11 mouse cellular contexts compared by ENCODE assay signal in the genomic region with DNA sequence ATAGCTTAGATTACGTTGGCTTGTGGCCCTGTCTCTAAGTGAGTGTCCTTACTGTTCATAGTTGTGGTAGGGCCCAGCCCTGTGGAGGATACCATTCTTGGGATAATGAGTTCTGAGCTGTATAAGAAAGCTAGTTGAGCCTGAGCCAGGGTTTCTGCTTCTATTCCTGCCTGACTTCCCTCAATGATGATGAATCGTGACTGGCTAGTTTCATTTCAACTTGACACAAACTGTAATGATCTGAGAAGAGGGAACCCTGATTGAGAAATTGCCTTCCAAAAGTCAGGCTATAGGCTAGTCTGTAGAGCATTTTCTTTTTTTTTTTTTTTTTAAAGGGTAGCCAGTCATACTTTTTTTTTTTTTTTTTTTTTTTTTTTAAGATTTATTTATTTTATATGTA. TPM values are rescaled to one million over a fixed set of nuclear protein-coding genes. Genes with fewer than 3 reads are reported as not detected.
DNase-seq lines count a peak whose midpoint lies in the region; ATAC-seq lines count a peak whose summit lies in the region.
"Had no signal": no experiment of that assay in that cellular context is flagged by ENCODE, and none has a peak within 500 bp of the region (broad histone marks: within the 10 kb centered on the region; RNA-seq: fewer than 3 reads in every experiment).

No protein-coding gene starts in this region.

- H3K4me3 ChIP-seq in heart, embryonic 11.5 days (ENCODE audit: low read depth, low read length): no peak overlapping the region
- no peak overlapping the region for H3K4me3 ChIP-seq in midbrain, embryonic 12.5 days
- H3K4me3 ChIP-seq in midbrain, embryonic 13.5 days (replicated peaks): no peak overlapping the region
- peak overlapping the region; percentile 73; the same call in 1 of the 2 replicates for H3K4me3 ChIP-seq in limb, embryonic 12.5 days (replicated peaks)
- no peak overlapping the region for H3K4me3 ChIP-seq in stomach, embryonic 16.5 days (replicated peaks; ENCODE audit: low read length)
- H3K4me3 ChIP-seq: hindbrain, embryonic 15.5 days had no signal

- H3K36me3 ChIP-seq in heart, embryonic 11.5 days (ENCODE audit: control insufficient read depth, insufficient read depth, low read length): peaks cover 11% of the 10 kb centered on the region
- H3K36me3 ChIP-seq in midbrain, embryonic 12.5 days: peaks cover 19% of the 10 kb centered on the region
- H3K36me3 ChIP-seq in midbrain, embryonic 13.5 days: peaks cover 19% of the 10 kb centered on the region
- peaks cover 24% of the 10 kb centered on the region for H3K36me3 ChIP-seq in limb, embryonic 12.5 days
- H3K36me3 ChIP-seq in stomach, embryonic 16.5 days (ENCODE audit: control insufficient read depth, insufficient read depth, low read length): peaks cover 13% of the 10 kb centered on the region

- peak overlapping the region; percentile 77; the same call in 1 of the 2 replicates for H3K4me2 ChIP-seq in heart, embryonic 11.5 days
- 0 out of 2 replicates have a peak overlapping the region, but pooled peaks have one; percentile 78 for H3K4me2 ChIP-seq in midbrain, embryonic 12.5 days (replicated peaks)
- no peak overlapping the region for H3K4me2 ChIP-seq in midbrain, embryonic 13.5 days (replicated peaks)
- peak overlapping the region; percentile 81; the same call in 1 of the 2 replicates for H3K4me2 ChIP-seq in limb, embryonic 12.5 days
- H3K4me2 ChIP-seq in stomach, embryonic 16.5 days (ENCODE audit: low read depth, low read length): peak overlapping the region; percentile 88; the same call in 1 of the 2 replicates

- H3K27me3 ChIP-seq in heart, embryonic 11.5 days (ENCODE audit: control insufficient read depth, insufficient read depth, low read length): no peaks in the 10 kb centered on the region
- no peaks in the 10 kb centered on the region for H3K27me3 ChIP-seq in midbrain, embryonic 12.5 days
- no peaks in the 10 kb centered on the region for H3K27me3 ChIP-seq in midbrain, embryonic 13.5 days
- no peaks in the 10 kb centered on the region for H3K27me3 ChIP-seq in limb, embryonic 12.5 days
- no peaks in the 10 kb centered on the region for H3K27me3 ChIP-seq in stomach, embryonic 16.5 days (ENCODE audit: control insufficient read depth, insufficient read depth, low read length)
- H3K27me3 ChIP-seq: hindbrain, embryonic 15.5 days had no signal

- no peak for DNase-seq in heart, postnatal 25 days (ENCODE audit: low spot score)
- DNase-seq in urinary bladder, postnatal 10 days (ENCODE audit: low spot score): no peak
- DNase-seq in cerebellum, postnatal 4 days (ENCODE audit: low spot score in 2 of 2): no peak
- DNase-seq: midbrain, embryonic 14.5 days had no signal

- H3K9ac ChIP-seq in heart, embryonic 11.5 days (ENCODE audit: low read depth, low read length): no peak overlapping the region
- H3K9ac ChIP-seq in midbrain, embryonic 12.5 days (replicated peaks): no peak overlapping the region
- no peak overlapping the region for H3K9ac ChIP-seq in midbrain, embryonic 13.5 days (replicated peaks)
- H3K9ac ChIP-seq in limb, embryonic 12.5 days (replicated peaks): no peak overlapping the region
- no peak overlapping the region for H3K9ac ChIP-seq in stomach, embryonic 16.5 days (ENCODE audit: low read length)
- H3K9ac ChIP-seq: hindbrain, embryonic 15.5 days had no signal

- H3K4me1 ChIP-seq in heart, embryonic 11.5 days (ENCODE audit: control insufficient read depth, insufficient read depth, low read length): no peaks in the 10 kb centered on the region
- H3K4me1 ChIP-seq in midbrain, embryonic 12.5 days: peaks cover 10% of the 10 kb centered on the region
- H3K4me1 ChIP-seq in midbrain, embryonic 13.5 days (replicated peaks): peaks cover 12% of the 10 kb centered on the region
- peaks cover 9% of the 10 kb centered on the region for H3K4me1 ChIP-seq in limb, embryonic 12.5 days (replicated peaks)
- peaks cover 9% of the 10 kb centered on the region; the same call in 1 of the 2 replicates for H3K4me1 ChIP-seq in stomach, embryonic 16.5 days (ENCODE audit: control insufficient read depth, insufficient read depth, low read length)

- no peak overlapping the region for H3K27ac ChIP-seq in heart, embryonic 11.5 days (ENCODE audit: low read depth, low read length)
- no peak overlapping the region for H3K27ac ChIP-seq in midbrain, embryonic 12.5 days (replicated peaks)
- no peak overlapping the region for H3K27ac ChIP-seq in midbrain, embryonic 13.5 days
- no peak overlapping the region for H3K27ac ChIP-seq in limb, embryonic 12.5 days
- no peak overlapping the region for H3K27ac ChIP-seq in stomach, embryonic 16.5 days (ENCODE audit: low read length)
- H3K27ac ChIP-seq: hindbrain, embryonic 15.5 days had no signal

- intact Hi-C loops in heart, postnatal 25 days (cut with DNase I): no loop called here

- ATAC-seq in heart, embryonic 11.5 days (replicated peaks; ENCODE audit: insufficient number of reproducible peaks, low FRiP score, low TSS enrichment): no peak
- no peak for ATAC-seq in midbrain, embryonic 12.5 days (ENCODE audit: low FRiP score, low read depth)
- ATAC-seq in midbrain, embryonic 13.5 days: no peak
- no peak for ATAC-seq in limb, embryonic 12.5 days (ENCODE audit: insufficient number of reproducible peaks, insufficient read depth, low FRiP score, low TSS enrichment, low read depth)
- ATAC-seq in stomach, embryonic 16.5 days (ENCODE audit: insufficient read depth, low FRiP score): no peak

- 93% methylated on average over 2 of the region's 2 CpGs for WGBS in heart, embryonic 11.5 days (ENCODE audit: insufficient replicate concordance)
- 98% methylated on average over 2 of the region's 2 CpGs for WGBS in midbrain, embryonic 12.5 days
- WGBS in midbrain, embryonic 13.5 days: 89% methylated on average over 2 of the region's 2 CpGs
- whole genome bisulfite sequencing in limb, embryonic 12.5 days: 81% methylated on average over 2 of the region's 2 CpGs
- 89% methylated on average over 2 of the region's 2 CpGs for WGBS in stomach, embryonic 16.5 days

- H3K9me3 ChIP-seq in heart, embryonic 11.5 days (replicated peaks; ENCODE audit: control insufficient read depth, low read length): no peaks in the 10 kb centered on the region
- no peaks in the 10 kb centered on the region for H3K9me3 ChIP-seq in midbrain, embryonic 12.5 days
- H3K9me3 ChIP-seq in midbrain, embryonic 13.5 days: no peaks in the 10 kb centered on the region
- no peaks in the 10 kb centered on the region for H3K9me3 ChIP-seq in limb, embryonic 12.5 days
- no peaks in the 10 kb centered on the region for H3K9me3 ChIP-seq in stomach, embryonic 16.5 days (replicated peaks; ENCODE audit: control insufficient read depth, low read length)
- H3K9me3 ChIP-seq: hindbrain, embryonic 15.5 days had no signal

RNA-seq across cellular contexts. Expression of gene Mtfr2, which starts 1.3 kb away (rescaled TPM):
- 1.5 and 2.1 TPM in 2 replicates for polyA plus RNA-seq in heart, embryonic 11.5 days (2014; fragmentation: Nextera tagmentation; extraction: Ambion mirVana)
- under 1 TPM in 1 of 2 experiments, not detected in 1; 0.16 TPM for total RNA-seq in heart, postnatal 25 days (2021)
- polyA plus RNA-seq in midbrain, embryonic 12.5 days (2016; fragmentation: Nextera tagmentation; extraction: Ambion mirVana): 1.7 TPM in 2 replicates
- 1.2 and 1.3 TPM in 2 replicates for polyA plus RNA-seq in midbrain, embryonic 13.5 days (2015; fragmentation: Nextera tagmentation; extraction: Ambion mirVana)
- 2.2 and 2.3 TPM in 2 replicates for polyA plus RNA-seq in limb, embryonic 12.5 days (2016; fragmentation: Nextera tagmentation; extraction: Ambion mirVana)
- polyA plus RNA-seq in stomach, embryonic 16.5 days (2015; fragmentation: Nextera tagmentation; extraction: Ambion mirVana): 1.5 and 1.6 TPM in 2 replicates
- total RNA-seq: gastrocnemius, adult 18-20 months had no signal

RNA-seq across cellular contexts. Expression of gene Bclaf1, which starts 36.6 kb away (rescaled TPM):
- polyA plus RNA-seq in heart, embryonic 11.5 days (2014; fragmentation: Nextera tagmentation; extraction: Ambion mirVana): 94.9 and 96.1 TPM in 2 replicates
- total RNA-seq in heart, postnatal 25 days (2021): 10 to 100 TPM; 45.5 to 58.2 TPM
- polyA plus RNA-seq in midbrain, embryonic 12.5 days (2016; fragmentation: Nextera tagmentation; extraction: Ambion mirVana): 170 and 173 TPM in 2 replicates
- 153 and 157 TPM in 2 replicates for polyA plus RNA-seq in midbrain, embryonic 13.5 days (2015; fragmentation: Nextera tagmentation; extraction: Ambion mirVana)
- polyA plus RNA-seq in limb, embryonic 12.5 days (2016; fragmentation: Nextera tagmentation; extraction: Ambion mirVana): 157 and 167 TPM in 2 replicates
- 103 and 105 TPM in 2 replicates for polyA plus RNA-seq in stomach, embryonic 16.5 days (2015; fragmentation: Nextera tagmentation; extraction: Ambion mirVana)
